Comparison of ENCODE assay signal across 32 mouse cellular contexts in genomic region chr10:21796386-21796785, GRCm38 (mm10).
"Had no signal": no experiment of that assay in that cellular context is flagged by ENCODE, and none has a peak within 500 bp of the region (broad histone marks: within the 10 kb centered on the region; RNA-seq: fewer than 3 reads in every experiment).

No protein-coding gene starts in this region.

- H3K9me3 ChIP-seq: limb, embryonic 10.5 days; limb, embryonic 12.5 days; limb, embryonic 13.5 days; limb, embryonic 15.5 days; liver, embryonic 12.5 days; liver, embryonic 13.5 days; liver, embryonic 15.5 days; lung, embryonic 15.5 days; megakaryocyte, embryonic 14.5 days; midbrain, embryonic 10.5 days; midbrain, embryonic 12.5 days; midbrain, embryonic 13.5 days; midbrain, embryonic 15.5 days; neural tube, embryonic 12.5 days; neural tube, embryonic 13.5 days had no signal

- H3K36me3 ChIP-seq: limb, embryonic 10.5 days; limb, embryonic 12.5 days; limb, embryonic 13.5 days; limb, embryonic 15.5 days; liver, embryonic 12.5 days; liver, embryonic 13.5 days; liver, embryonic 15.5 days; lung, embryonic 15.5 days; midbrain, embryonic 10.5 days; midbrain, embryonic 12.5 days; midbrain, embryonic 13.5 days; midbrain, embryonic 15.5 days; neural tube, embryonic 12.5 days; neural tube, embryonic 13.5 days had no signal

- H3K4me3 ChIP-seq: limb, embryonic 10.5 days; limb, embryonic 12.5 days; limb, embryonic 13.5 days; limb, embryonic 15.5 days; liver, embryonic 12.5 days; liver, embryonic 13.5 days; liver, embryonic 15.5 days; lung, embryonic 15.5 days; megakaryocyte, embryonic 14.5 days; midbrain, embryonic 10.5 days; midbrain, embryonic 12.5 days; midbrain, embryonic 13.5 days; midbrain, embryonic 15.5 days; neural tube, embryonic 12.5 days; neural tube, embryonic 13.5 days had no signal

- ATAC-seq: liver, embryonic 12.5 days; liver, postnatal 0 days; lung, postnatal 0 days; midbrain, embryonic 13.5 days; midbrain, embryonic 15.5 days; midbrain, embryonic 16.5 days had no signal

- H3K4me2 ChIP-seq: limb, embryonic 12.5 days; limb, embryonic 13.5 days; limb, embryonic 15.5 days; liver, embryonic 11.5 days; liver, embryonic 12.5 days; liver, embryonic 13.5 days; liver, embryonic 15.5 days; lung, embryonic 14.5 days; lung, embryonic 15.5 days; midbrain, embryonic 11.5 days; midbrain, embryonic 12.5 days; midbrain, embryonic 13.5 days; midbrain, embryonic 15.5 days; neural tube, embryonic 12.5 days; neural tube, embryonic 13.5 days had no signal

- H3K27ac ChIP-seq: limb, embryonic 10.5 days; limb, embryonic 12.5 days; limb, embryonic 13.5 days; limb, embryonic 15.5 days; liver, embryonic 12.5 days; liver, embryonic 13.5 days; liver, embryonic 14.5 days; liver, embryonic 15.5 days; lung, embryonic 15.5 days; macrophage; midbrain, embryonic 10.5 days; midbrain, embryonic 12.5 days; midbrain, embryonic 13.5 days; midbrain, embryonic 15.5 days; neural tube, embryonic 12.5 days; neural tube, embryonic 13.5 days had no signal

- H3K4me1 ChIP-seq: limb, embryonic 10.5 days; limb, embryonic 15.5 days; liver, embryonic 12.5 days; liver, embryonic 13.5 days; liver, embryonic 15.5 days; lung, embryonic 15.5 days; neural tube, embryonic 12.5 days had no signal

- H3K27me3 ChIP-seq: limb, embryonic 12.5 days; limb, embryonic 13.5 days; limb, embryonic 15.5 days; liver, embryonic 12.5 days; liver, embryonic 13.5 days; liver, embryonic 15.5 days; lung, embryonic 15.5 days; megakaryocyte, embryonic 14.5 days; midbrain, embryonic 13.5 days; midbrain, embryonic 15.5 days; neural tube, embryonic 12.5 days; neural tube, embryonic 13.5 days had no signal

- H3K9ac ChIP-seq: limb, embryonic 12.5 days; limb, embryonic 13.5 days; limb, embryonic 15.5 days; liver, embryonic 12.5 days; liver, embryonic 13.5 days; liver, embryonic 14.5 days; liver, embryonic 15.5 days; liver, postnatal 0 days; lung, embryonic 14.5 days; lung, embryonic 15.5 days; midbrain, embryonic 12.5 days; midbrain, embryonic 13.5 days; midbrain, embryonic 15.5 days; neural tube, embryonic 12.5 days; neural tube, embryonic 13.5 days had no signal

- DNase-seq: left cerebral cortex, postnatal 4 days; liver; liver, embryonic 13.5 days; liver, postnatal 0 days; lung, adult 18-20 months; lung, adult 2 months; lung, embryonic 14.5 days; lung, postnatal 10 days; lung, postnatal 14 days; lung, postnatal 36 days; lung, postnatal 4 days; midbrain, embryonic 14.5 days had no signal
